Mouse (Mus musculus): ENCODE results near the gene Ptprs. TPM values are rescaled to one million over a fixed set of nuclear protein-coding genes. Genes with fewer than 3 reads are reported as not detected.

The Ptprs gene
- polyA plus RNA-seq, 1 experiment, result 1,311 TPM

GRCm38 (mm10) chr17:56371029-56371660 is 105.1 kb downstream of the Ptprs start:
- peak; percentile 47 for DNase-seq (ENCODE audit: low read depth)

GRCm38 (mm10) chr17:56370090-56370489 is 106.2 kb downstream of the Ptprs start:
- TF ChIP-seq POLR2A (IDR thresholded peaks at IDR 0.05; ENCODE audit: borderline replicate concordance, extremely low read depth, insufficient read depth, insufficient read length, poor library complexity, severe bottlenecking), result no peak
- no peak for TF ChIP-seq CTCF (IDR thresholded peaks at IDR 0.05; ENCODE audit: borderline replicate concordance, extremely low read depth, insufficient read depth, insufficient read length)
- DNase-seq (ENCODE audit: low read depth), result no peak

More at GRCm38 (mm10) chr17:56371029-56371660, 105.1 kb downstream of the Ptprs start:
- TF ChIP-seq POLR2A (IDR thresholded peaks at IDR 0.05; ENCODE audit: borderline replicate concordance, extremely low read depth, insufficient read depth, insufficient read length, poor library complexity, severe bottlenecking) (no peak), CTCF (IDR thresholded peaks at IDR 0.05; ENCODE audit: borderline replicate concordance, extremely low read depth, insufficient read depth, insufficient read length) (no peak)

GRCm38 (mm10) chr17:56368291-56368790 is 107.9 kb downstream of the Ptprs start:
- peak; percentile 65 for DNase-seq (ENCODE audit: low read depth)
- TF ChIP-seq CTCF (IDR thresholded peaks at IDR 0.05; ENCODE audit: borderline replicate concordance, extremely low read depth, insufficient read depth, insufficient read length), result no peak
- TF ChIP-seq POLR2A (IDR thresholded peaks at IDR 0.05; ENCODE audit: borderline replicate concordance, extremely low read depth, insufficient read depth, insufficient read length, poor library complexity, severe bottlenecking), result no peak

DNA sequence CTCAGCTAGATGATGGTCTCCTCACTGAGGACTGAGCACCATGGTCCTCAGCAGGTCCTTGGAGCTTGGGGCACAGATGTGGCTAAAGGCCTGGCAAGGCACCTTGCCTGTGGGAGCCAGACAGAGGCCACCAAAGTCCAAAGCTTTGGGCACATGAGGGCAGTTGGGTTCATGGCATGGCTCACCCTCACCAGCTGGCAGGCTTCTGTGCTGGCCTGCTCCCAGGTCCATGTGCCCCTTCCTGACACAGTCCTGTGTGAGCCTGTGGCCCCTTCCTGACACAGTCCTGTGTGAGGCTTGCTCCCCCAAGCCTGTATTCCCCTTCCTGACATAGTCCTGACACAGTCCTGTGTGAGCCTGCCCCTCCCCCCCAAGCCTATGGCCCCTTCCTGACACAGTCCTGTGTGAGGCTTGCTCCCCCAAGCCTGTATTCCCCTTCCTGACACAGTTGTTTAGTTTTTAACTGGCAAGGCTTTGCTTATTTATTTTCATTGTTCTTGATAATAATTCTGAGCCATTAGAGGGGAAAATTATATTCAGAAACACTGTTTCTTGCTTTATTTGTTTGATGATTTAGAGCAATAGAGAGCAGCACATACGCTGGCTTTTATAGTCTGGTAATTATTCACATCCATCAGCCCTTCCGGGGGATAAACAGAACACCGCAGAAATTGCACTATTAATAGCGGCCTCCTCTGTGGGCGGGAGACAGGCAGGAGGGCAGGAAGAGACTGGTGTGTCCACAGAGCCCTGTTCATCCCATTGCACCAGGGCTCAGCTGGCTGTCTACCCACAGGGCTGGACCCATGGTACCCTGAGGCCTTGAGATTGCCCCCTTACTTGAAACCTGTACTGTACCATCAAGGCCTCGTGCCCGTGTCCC is 110.3 kb downstream of the Ptprs start:
- TF ChIP-seq POLR2A (IDR thresholded peaks at IDR 0.05; ENCODE audit: borderline replicate concordance, extremely low read depth, insufficient read depth, insufficient read length, poor library complexity, severe bottlenecking) (no peak), CTCF (IDR thresholded peaks at IDR 0.05; ENCODE audit: borderline replicate concordance, extremely low read depth, insufficient read depth, insufficient read length) (no peak)
- DNase-seq (ENCODE audit: low read depth), result peak; percentile 38

Other genes with a start within 250 kb of the Ptprs start
- gene Fem1a, start 219.7 kb downstream of the Ptprs start, polyA plus RNA-seq (2012; rRNA removed), result 27.0 and 31.0 TPM in 2 replicates
- 3.4 and 3.7 TPM in 2 replicates for gene Ticam1, start 199.7 kb downstream of the Ptprs start, polyA plus RNA-seq (2012; rRNA removed)
- 6.4 and 8.3 TPM in 2 replicates for gene Plin3, start 183.6 kb downstream of the Ptprs start, polyA plus RNA-seq (2012; rRNA removed)
- not detected in 2 replicates for gene Arrdc5, start 176.2 kb downstream of the Ptprs start, polyA plus RNA-seq (2012; rRNA removed)
- 39.8 and 50.9 TPM in 2 replicates for gene Uhrf1, start 173.2 kb downstream of the Ptprs start, polyA plus RNA-seq (2012; rRNA removed)
- 64.6 and 86.5 TPM in 2 replicates for gene Kdm4b, start 150.4 kb downstream of the Ptprs start, polyA plus RNA-seq (2012; rRNA removed)
- gene Znrf4, start 35.9 kb upstream of the Ptprs start, polyA plus RNA-seq (2012; rRNA removed), result 0.05 TPM in 1 of 2 replicates, not detected in the other
- 2.9 and 3.1 TPM in 2 replicates for gene Gm20219, start 77.9 kb upstream of the Ptprs start, polyA plus RNA-seq (2012; rRNA removed)
- 53.9 and 127 TPM in 2 replicates for gene Safb2, start 108.1 kb upstream of the Ptprs start, polyA plus RNA-seq (2012; rRNA removed)
- 117 and 173 TPM in 2 replicates for gene Safb, start 108.3 kb upstream of the Ptprs start, polyA plus RNA-seq (2012; rRNA removed)
- 101 and 119 TPM in 2 replicates for gene 2410015M20Rik, start 133.3 kb upstream of the Ptprs start, polyA plus RNA-seq (2012; rRNA removed)
- 1,808 and 2,187 TPM in 2 replicates for gene Rpl36, start 136.9 kb upstream of the Ptprs start, polyA plus RNA-seq (2012; rRNA removed)
- 70.4 and 77.2 TPM in 2 replicates for gene Lonp1, start 150.4 kb upstream of the Ptprs start, polyA plus RNA-seq (2012; rRNA removed)
- 4.0 TPM in 2 replicates for gene Catsperd, start 151.7 kb upstream of the Ptprs start, polyA plus RNA-seq (2012; rRNA removed)
- 146 and 176 TPM in 2 replicates for gene Ranbp3, start 196.8 kb upstream of the Ptprs start, polyA plus RNA-seq (2012; rRNA removed)
- gene Ndufa11, start 241.3 kb upstream of the Ptprs start, polyA plus RNA-seq (2012; rRNA removed), result 313 and 400 TPM in 2 replicates
- gene Vmac, start 241.5 kb upstream of the Ptprs start, polyA plus RNA-seq (2012; rRNA removed), result 18.2 and 18.8 TPM in 2 replicates